Mouse (Mus musculus) MEL (cell line): ENCODE results near the gene Ell.

Experiments
- CTCF ChIP-seq, 3 experiments: IDR thresholded peaks in 2 of 3; conservative IDR thresholded peaks in 1 of 3; 2 replicates each; pipeline ENCODE4 v1.5.1; 2011 to 2012; ENCODE audit warnings: low read length in 3 of 3, low read depth in 2 of 3, mild to moderate bottlenecking in 2 of 3, improper control_type of control experiment in 1 of 3, inconsistent platforms in 1 of 3, mixed read lengths in 1 of 3, moderate library complexity in 1 of 3; ENCODE audit not compliant: control insufficient read depth in 1 of 3, insufficient read depth in 1 of 3, poor library complexity in 1 of 3, severe bottlenecking in 1 of 3
- E2F4 ChIP-seq: IDR thresholded peaks from 2 replicates; pipeline ENCODE4 v1.6.1; 2011; ENCODE audit warnings: low read depth, low read length, improper control_type of control experiment, borderline replicate concordance
- EP300 ChIP-seq, 2 experiments: IDR thresholded peaks; 2 replicates each; pipeline ENCODE4 v1.6.1; 2011; ENCODE audit warnings: improper control_type of control experiment in 2 of 2, low read length in 2 of 2, low read depth in 1 of 2, mild to moderate bottlenecking in 1 of 2
- GABPA ChIP-seq: IDR thresholded peaks from 2 replicates; pipeline ENCODE4 v1.6.1; 2012; ENCODE audit warnings: low read depth, mild to moderate bottlenecking, inconsistent platforms, low read length, improper control_type of control experiment, moderate library complexity
- GATA1 ChIP-seq: IDR thresholded peaks from 2 replicates; pipeline ENCODE4 v1.6.1; 2011; ENCODE audit warnings: low read depth, low read length, improper control_type of control experiment
- KAT2A ChIP-seq: conservative IDR thresholded peaks from 2 replicates; pipeline ENCODE4 v1.6.1; 2012; ENCODE audit warnings: low read depth, low read length, improper control_type of control experiment, inconsistent platforms
- MAFK ChIP-seq: IDR thresholded peaks from 2 replicates; pipeline ENCODE4 v1.6.1; 2011; ENCODE audit warnings: low read depth, mild to moderate bottlenecking, low read length, improper control_type of control experiment, borderline replicate concordance
- MAX ChIP-seq: IDR thresholded peaks from 2 replicates; pipeline ENCODE4 v1.6.1; 2011; ENCODE audit warnings: low read length, improper control_type of control experiment
- NELFE ChIP-seq: IDR thresholded peaks from 2 replicates; pipeline ENCODE4 v1.6.1; 2011; ENCODE audit warnings: low read depth, low read length, improper control_type of control experiment
- POLR2A ChIP-seq, 2 experiments: IDR thresholded peaks; 2 replicates each; pipeline ENCODE4 v1.6.1; 2011 to 2012; ENCODE audit warnings: low read length in 2 of 2, mild to moderate bottlenecking in 2 of 2, control low read depth in 1 of 2, improper control_type of control experiment in 1 of 2, low read depth in 1 of 2, moderate library complexity in 1 of 2; ENCODE audit not compliant: control insufficient read depth in 1 of 2, insufficient read depth in 1 of 2, poor library complexity in 1 of 2
- SIN3A ChIP-seq: IDR thresholded peaks from 2 replicates; pipeline ENCODE4 v1.6.1; 2012; ENCODE audit warnings: low read length, improper control_type of control experiment, inconsistent platforms
- ZMIZ1 ChIP-seq: IDR thresholded peaks from 2 replicates; pipeline ENCODE4 v1.6.1; 2012; ENCODE audit warnings: low read depth, mild to moderate bottlenecking, inconsistent platforms, low read length, improper control_type of control experiment, moderate library complexity

DNA sequence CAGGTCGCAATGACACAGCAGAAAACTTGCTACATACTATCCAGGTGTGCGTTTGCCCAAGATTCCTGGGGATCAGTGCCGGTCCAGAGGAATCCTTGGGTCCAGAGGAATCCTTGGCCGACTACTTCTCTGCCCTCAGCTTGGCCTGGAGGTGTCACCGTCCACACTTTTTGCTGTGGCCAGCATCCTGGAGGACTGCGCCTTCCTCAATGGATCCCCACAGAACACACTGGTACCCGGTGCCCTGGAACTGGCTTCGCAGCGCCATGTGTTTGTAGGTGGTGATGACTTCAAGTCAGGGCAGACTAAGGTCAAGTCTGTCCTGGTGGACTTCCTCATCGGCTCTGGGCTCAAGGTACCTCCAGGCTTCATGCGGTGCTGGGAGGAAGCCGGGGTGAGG lies 56.6 kb downstream of the Ell start:
- TF ChIP-seq ZMIZ1: no peak
- TF ChIP-seq E2F4: no peak
- no peak for TF ChIP-seq SIN3A
- no peak for TF ChIP-seq KAT2A
- no peak for TF ChIP-seq EP300 (IDR thresholded peaks at IDR 0.05; ENCODE audit: low read depth in 1 of 2, low read length in 2 of 2)
- TF ChIP-seq CTCF (IDR thresholded peaks at IDR 0.05 in 2 of 3, conservative IDR thresholded peaks at IDR 0.05 in 1 of 3; ENCODE audit: control insufficient read depth in 1 of 3, insufficient read depth in 1 of 3, low read depth in 2 of 3, low read length in 3 of 3, poor library complexity in 1 of 3, severe bottlenecking in 1 of 3): no peak
- no peak for TF ChIP-seq MAX
- no peak for TF ChIP-seq MAFK
- no peak for TF ChIP-seq POLR2A (IDR thresholded peaks at IDR 0.05; ENCODE audit: control insufficient read depth in 1 of 2, insufficient read depth in 1 of 2, low read depth in 1 of 2, low read length in 2 of 2, poor library complexity in 1 of 2)
- TF ChIP-seq GABPA: no peak
- no peak for TF ChIP-seq NELFE
- no peak for TF ChIP-seq GATA1
